ENCODE assay signal across 8 mouse cellular contexts in the genomic region with DNA sequence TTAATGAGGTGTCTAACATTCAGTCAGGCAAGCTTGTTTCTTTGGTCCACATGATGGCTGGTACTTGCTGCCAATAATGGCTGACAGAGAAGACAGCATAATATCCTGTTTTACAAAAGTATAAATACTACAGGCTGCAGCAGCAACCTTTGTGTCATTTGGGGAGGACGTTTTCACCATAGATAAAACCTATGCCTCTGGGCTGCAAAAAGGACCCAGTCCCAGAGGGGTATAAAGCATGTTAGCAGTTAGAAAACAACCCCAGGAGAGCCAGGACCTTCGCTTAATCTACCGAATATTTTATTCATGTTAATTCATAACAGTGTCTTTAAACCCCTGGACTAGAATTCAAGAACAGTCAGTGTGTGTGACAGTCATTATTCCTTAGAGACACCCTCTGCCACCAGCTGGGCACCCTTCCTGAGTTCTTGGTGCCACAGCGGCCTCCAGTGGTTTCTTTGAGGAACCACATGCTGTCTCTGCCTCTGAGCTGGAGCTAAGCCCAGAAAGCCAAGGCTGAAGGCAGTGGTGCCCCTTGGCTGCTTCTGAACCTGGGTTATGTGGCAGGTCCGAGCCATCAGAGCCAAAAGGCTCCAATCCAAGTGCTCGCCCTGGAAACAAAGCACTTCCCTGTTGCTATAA. TPM values are rescaled to one million over a fixed set of nuclear protein-coding genes. Genes with fewer than 3 reads are reported as not detected.
A peak's percentile ranks its signal among the peaks of the same experiment; 100 is the strongest.
DNase-seq lines count a peak whose midpoint lies in the region; ATAC-seq lines count a peak whose summit lies in the region.

No protein-coding gene starts in this region.

- intact Hi-C loops in left cerebral cortex, postnatal 36 days (cut with DNase I) = loop anchor here (10.0 kb wide), 1 partner anchor 1486 kb away; no protein-coding TSS in a partner anchor

- peak; percentile 11 for DNase-seq in 3134 (ENCODE audit: extremely low read depth, insufficient read length, low spot score)
- peak; percentile 54 for DNase-seq in Muller cell, postnatal 12 days (ENCODE audit: inconsistent ontology term)
- DNase-seq in cerebellum, adult 9-11 months = peak; percentile 71
- peak; percentile 39 to 56 for DNase-seq in frontal cortex, postnatal 14 days (ENCODE audit: low spot score in 2 of 2)
- DNase-seq in left cerebral cortex, postnatal 36 days (ENCODE audit: low spot score in 2 of 2) = peak; percentile 51 to 58
- DNase-seq in naive thymus-derived CD4-positive, alpha-beta T cell, adult 2 months (ENCODE audit: low read depth) = peak; percentile 10
- DNase-seq in testis, postnatal 14 days (ENCODE audit: low spot score) = peak; percentile 9

- ATAC-seq in inflammation-experienced regulatory T-cells, adult 6 months = peak; percentile 50

RNA-seq across cellular contexts. Expression of a gene that starts 34.6 kb away (rescaled TPM):
- polyA plus RNA-seq in inflammation-experienced regulatory T-cells, adult 6 months (2017; shearing (Covaris generic)) = 1 to 10 TPM; 4.1 to 5.2 (median 4.3) TPM
- 100 to 1,000 TPM; 338 to 341 TPM for total RNA-seq in left cerebral cortex, postnatal 36 days (2021)

RNA-seq across cellular contexts. Expression of a gene that starts 55.4 kb away (rescaled TPM):
- 10 to 100 TPM; 32.3 to 37.1 (median 35.7) TPM for polyA plus RNA-seq in inflammation-experienced regulatory T-cells, adult 6 months (2017; shearing (Covaris generic))
- 10 to 100 TPM; 12.3 to 12.5 TPM for total RNA-seq in left cerebral cortex, postnatal 36 days (2021)

Comparison
In these comparisons a context has a peak if more than half of its experiments do, and no peak if none do; other contexts are left out.
1. Peak in every context shown above with its lines: DNase-seq and ATAC-seq.
2. DNase-seq: peak in every context shown above with its lines; median percentile 71 in cerebellum, adult 9-11 months; 54 in left cerebral cortex, postnatal 36 days; 54 in Muller cell, postnatal 12 days; 48 in frontal cortex, postnatal 14 days; 11 in 3134; 10 in naive thymus-derived CD4-positive, alpha-beta T cell, adult 2 months; 9 in testis, postnatal 14 days.